Mouse (Mus musculus): ENCODE results near the gene Pask.

- TF ChIP-seq CTCF (IDR thresholded peaks at IDR 0.05; ENCODE audit: extremely low read depth, insufficient read depth, insufficient read length, insufficient replicate concordance) (no peak), POLR2A (IDR thresholded peaks at IDR 0.05; ENCODE audit: low read depth, low read length) (no peak)
Measured at GRCm38 (mm10) chr1:93305581-93306337, 37.5 kb downstream of the Pask start, which contains the start of gene Mterf4.
